Mouse (Mus musculus) heart, postnatal 10 days (tissue): ENCODE measurements around the gene Henmt1. TPM values are rescaled to one million over a fixed set of nuclear protein-coding genes. Genes with fewer than 3 reads are reported as not detected.
A peak's percentile ranks its signal among the peaks of the same experiment; 100 is the strongest.

Experiments
- DNase-seq, 2 experiments: peaks; one replicate each; pipeline ENCODE4 v3.0.0; 2021
- intact Hi-C: fragments of 180-260 bp; cut with DNase I; formaldehyde crosslinking; loops from one replicate; pipeline ENCODE4 v1.15.1; 2025
- total RNA-seq, 2 experiments: library from RNA; stranded (reverse); gene quantifications; 2 replicates each; pipeline ENCODE4 v1.2.3; 2021

Gene Henmt1
- not detected for total RNA-seq

- no peak for DNase-seq
- intact Hi-C loops: no loop called here
These were observed at the start of gene Henmt1 for GRCm38 (mm10) chr3:108939573-108939972. Gene Henmt1, plus strand, starts transcription at chr3:108939873.

GRCm38 (mm10) chr3:108889908-108890307 is 49.8 kb upstream of the Henmt1 start, which contains the start of gene Fndc7:
Gene Fndc7, minus strand, starts transcription at chr3:108890008.
- no peak for DNase-seq
- intact Hi-C loops: no loop called here

GRCm38 (mm10) chr3:108892080-108892479 is 47.6 kb upstream of the Henmt1 start:
- intact Hi-C loops: no loop called here
- DNase-seq: no peak

- intact Hi-C loops: no loop called here
- DNase-seq: no peak
These were observed 46.8 kb upstream of the Henmt1 start for GRCm38 (mm10) chr3:108892914-108893313.

GRCm38 (mm10) chr3:108898640-108899039 is 41.0 kb upstream of the Henmt1 start:
- intact Hi-C loops: no loop called here
- DNase-seq: no peak

- no peak for DNase-seq
These were observed 39.5 kb upstream of the Henmt1 start for GRCm38 (mm10) chr3:108900147-108900546.

GRCm38 (mm10) chr3:108900681-108901080 is 39.0 kb upstream of the Henmt1 start:
- no peak for DNase-seq

More at GRCm38 (mm10) chr3:108900147-108900546, 39.5 kb upstream of the Henmt1 start:
- intact Hi-C loops: loop anchor here (5.0 kb wide), 1 partner anchor 43 kb away; no protein-coding TSS in a partner anchor

GRCm38 (mm10) chr3:108902038-108902437 is 37.6 kb upstream of the Henmt1 start:
- intact Hi-C loops: loop anchor here (5.0 kb wide), 1 partner anchor 45 kb away; no protein-coding TSS in a partner anchor

More at GRCm38 (mm10) chr3:108900681-108901080, 39.0 kb upstream of the Henmt1 start:
- intact Hi-C loops: loop anchor here (5.0 kb wide), 1 partner anchor 43 kb away; no protein-coding TSS in a partner anchor

GRCm38 (mm10) chr3:108902934-108903333 is 36.7 kb upstream of the Henmt1 start:
- intact Hi-C loops: loop anchor here (5.0 kb wide), 1 partner anchor 46 kb away; no protein-coding TSS in a partner anchor
- DNase-seq: no peak

More at GRCm38 (mm10) chr3:108902038-108902437, 37.6 kb upstream of the Henmt1 start:
- DNase-seq: no peak

GRCm38 (mm10) chr3:108910303-108911080 is 29.2 kb upstream of the Henmt1 start:
- intact Hi-C loops: loop anchor here (2.0 to 5.0 kb wide), 3 partner anchors 70 to 152 kb away; partner anchors contain the start of genes Fam102b and Stxbp3
- peak; percentile 9 to 10 for DNase-seq

GRCm38 (mm10) chr3:108911081-108911547 is 28.6 kb upstream of the Henmt1 start:
- peak; percentile 80 for DNase-seq
- intact Hi-C loops: loop anchor here (2.0 to 5.0 kb wide), 3 partner anchors 70 to 152 kb away; partner anchors contain the start of genes Fam102b and Stxbp3

GRCm38 (mm10) chr3:108911548-108912413 is 27.9 kb upstream of the Henmt1 start, which contains the start of gene Prpf38b:
Gene Prpf38b, minus strand, starts transcription at chr3:108911727.
- intact Hi-C loops: loop anchor here (2.0 to 5.0 kb wide), 3 partner anchors 71 to 151 kb away; partner anchors contain the start of genes Fam102b and Stxbp3
- peak; percentile 97 for DNase-seq

GRCm38 (mm10) chr3:108915999-108916398 is 23.7 kb upstream of the Henmt1 start:
- intact Hi-C loops: no loop called here

GRCm38 (mm10) chr3:108916857-108917256 is 22.8 kb upstream of the Henmt1 start:
- no peak for DNase-seq
- intact Hi-C loops: no loop called here

More at GRCm38 (mm10) chr3:108915999-108916398, 23.7 kb upstream of the Henmt1 start:
- no peak for DNase-seq

GRCm38 (mm10) chr3:108917986-108918385 is 21.7 kb upstream of the Henmt1 start:
- DNase-seq: no peak
- intact Hi-C loops: no loop called here

GRCm38 (mm10) chr3:108918852-108919251 is 20.8 kb upstream of the Henmt1 start:
- intact Hi-C loops: no loop called here
- no peak for DNase-seq

- no peak for DNase-seq
- intact Hi-C loops: no loop called here
These were observed 19.1 kb upstream of the Henmt1 start for GRCm38 (mm10) chr3:108920442-108921070.

- DNase-seq: no peak
- intact Hi-C loops: no loop called here
These were observed 17.9 kb upstream of the Henmt1 start for GRCm38 (mm10) chr3:108921822-108922221.

GRCm38 (mm10) chr3:108925677-108926076 is 14.0 kb upstream of the Henmt1 start:
- intact Hi-C loops: no loop called here
- DNase-seq: no peak

GRCm38 (mm10) chr3:108926308-108926707 is 13.4 kb upstream of the Henmt1 start:
- DNase-seq: no peak
- intact Hi-C loops: no loop called here
